Mouse (Mus musculus): ENCODE measurements around the gene Ccnc. TPM values are rescaled to one million over a fixed set of nuclear protein-coding genes. Genes with fewer than 3 reads are reported as not detected.

Ccnc gene
- total RNA-seq, 1 experiment from 2014 or later, result 19.5 TPM

DNA sequence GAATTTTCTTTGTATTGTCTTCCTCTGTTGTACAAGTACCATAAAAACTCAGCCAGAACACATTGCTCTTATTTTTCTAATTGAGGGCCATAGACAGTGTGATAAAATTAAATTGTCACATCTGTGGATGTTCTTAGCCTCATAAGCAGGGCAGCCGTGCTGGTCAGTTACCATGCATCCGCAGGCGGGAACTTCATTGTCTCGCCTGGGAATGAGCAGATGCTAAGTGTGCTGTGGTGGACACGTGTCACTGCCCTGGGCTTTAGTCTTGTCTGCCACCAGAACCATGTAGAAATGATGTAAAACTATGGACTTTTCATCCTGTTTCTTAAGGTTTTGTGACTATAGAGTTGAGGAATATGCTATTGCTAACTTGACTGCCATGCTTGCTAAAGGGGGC is 79.7 kb downstream of the Ccnc start:
- DNase-seq, result no peak

Other genes starting within 250 kb of the Ccnc start
- not detected in 2 replicates for gene Prdm13, start 41.7 kb upstream of the Ccnc start, total RNA-seq (2021)
- 21.9 and 22.9 TPM in 2 replicates for gene Usp45, start 39.5 kb downstream of the Ccnc start, total RNA-seq (2021)
- 13.4 and 13.7 TPM in 2 replicates for gene Tstd3, start 39.5 kb downstream of the Ccnc start, total RNA-seq (2021)
- 94.3 and 122 TPM in 2 replicates for gene Pnisr, start 119.9 kb downstream of the Ccnc start, total RNA-seq (2021)
- 22.5 and 22.9 TPM in 2 replicates for gene Coq3, start 152.0 kb downstream of the Ccnc start, total RNA-seq (2021)
- 5.2 TPM in 2 replicates for gene Faxc, start 203.6 kb downstream of the Ccnc start, total RNA-seq (2021)

All from adrenal gland, postnatal 14 days (tissue).